Mouse (Mus musculus) neural tube, embryonic 13.5 days (tissue): ENCODE measurements at regions not wholly inside any gene's neighbourhood (a gene's known extent, or its start where the extent isn't known, plus 50 kb on each side); places are given as distances from the start of the nearest gene placed in this dataset.

Experiments used
- ATAC-seq: fragments of 200-750 bp; cut with Nextera tagmentation; 2 replicates; pipeline ENCODE4 v1.8.0; 2017; ENCODE audit warnings: low read depth, mild to moderate bottlenecking, moderate TSS enrichment, moderate library complexity
- H3K27ac ChIP-seq: fragments of 300-500 bp; sonication (generic); replicated peaks from 2 replicates; pipeline ENCODE4 v1.5.1; 2015; ENCODE audit warnings: moderate library complexity, mild to moderate bottlenecking, inconsistent platforms
- H3K27me3 ChIP-seq: fragments of 300-500 bp; sonication (generic); 2 replicates; pipeline ENCODE4 v1.6.1; 2015; ENCODE audit warnings: mild to moderate bottlenecking, inconsistent platforms
- H3K36me3 ChIP-seq: fragments of 300-500 bp; sonication (generic); 2 replicates; pipeline ENCODE4 v1.6.1; 2015; ENCODE audit warnings: mild to moderate bottlenecking, inconsistent platforms
- H3K4me1 ChIP-seq: fragments of 300-500 bp; sonication (generic); replicated peaks from 2 replicates; pipeline ENCODE4 v1.6.1; 2015; ENCODE audit warnings: inconsistent platforms
- H3K4me2 ChIP-seq: fragments of 300-500 bp; sonication (generic); 2 replicates; pipeline ENCODE4 v1.6.1; 2015; ENCODE audit warnings: inconsistent platforms, mild to moderate bottlenecking, moderate library complexity
- H3K4me3 ChIP-seq: fragments of 300-500 bp; sonication (generic); 2 replicates; pipeline ENCODE4 v1.5.1; 2015; ENCODE audit warnings: mild to moderate bottlenecking, inconsistent platforms
- H3K9ac ChIP-seq: fragments of 300-500 bp; sonication (generic); 2 replicates; pipeline ENCODE4 v1.6.1; 2015; ENCODE audit warnings: moderate library complexity, mild to moderate bottlenecking, inconsistent platforms
- H3K9me3 ChIP-seq: fragments of 300-500 bp; sonication (generic); 2 replicates; pipeline ENCODE4 v1.6.1; 2016; ENCODE audit warnings: inconsistent platforms
- WGBS: fragments of 180-500 bp; shearing (Covaris S2); methylation state at CpG from one replicate; pipeline ENCODE4 v1.1.7; 2015; 5-methylcytosine and 5-hydroxymethylcytosine counted together

GRCm38 (mm10) chr7:71023946-71024610, 327.2 kb downstream of the Gm10295 start:
- ATAC-seq: peak; percentile 75
- peaks cover 13% of the 10 kb centered on the region for H3K9me3 ChIP-seq
- no peaks in the 10 kb centered on the region for H3K27me3 ChIP-seq
- H3K4me1 ChIP-seq: peaks cover 24% of the 10 kb centered on the region
- H3K27ac ChIP-seq: peak overlapping the region; percentile 78
- 10% methylated on average over 9 of the region's 9 CpGs for WGBS
- H3K4me3 ChIP-seq: peak overlapping the region; percentile 36
- H3K4me2 ChIP-seq: peak overlapping the region; percentile 69
- H3K36me3 ChIP-seq: 0 out of 2 replicates have a peak, but pooled peaks cover 3% of the 10 kb centered on the region
- H3K9ac ChIP-seq: peak overlapping the region; percentile 70

DNA sequence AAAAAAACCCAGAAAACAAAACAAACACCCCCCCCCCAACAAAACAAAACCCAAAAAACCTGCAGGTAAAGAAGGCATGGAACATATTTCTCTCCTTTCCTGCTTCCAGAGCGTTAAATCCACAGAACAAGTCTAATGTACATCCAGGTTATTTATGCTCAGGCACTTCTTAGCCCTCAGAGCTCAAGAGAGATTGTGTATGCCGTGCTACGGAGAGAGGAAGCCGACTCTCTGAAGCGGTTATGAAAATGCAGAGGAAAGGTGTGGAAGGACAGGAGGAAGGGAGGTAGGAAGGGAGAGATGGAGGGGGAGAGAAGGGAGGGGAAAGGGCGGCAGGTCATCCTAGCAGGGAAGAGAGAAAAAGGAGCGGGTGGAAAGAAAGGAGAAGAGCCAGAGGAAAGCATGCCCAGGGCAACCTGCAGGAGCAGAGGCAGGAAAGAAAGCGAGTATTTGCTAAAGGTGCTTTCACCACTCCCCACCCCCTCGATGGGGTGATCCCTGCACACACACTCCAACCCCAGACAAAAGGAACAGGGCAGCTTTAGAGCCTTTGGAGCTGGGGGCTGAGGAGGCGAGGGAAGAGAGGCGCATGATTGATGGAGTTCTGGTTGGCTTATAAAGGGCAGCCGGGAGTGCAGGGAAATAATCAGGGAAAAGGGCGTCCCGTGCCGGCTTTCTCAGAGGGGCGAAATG, 327.9 kb downstream of the Gm10295 start:
- Histone ChIP-seq H3K9me3 (peaks cover 13% of the 10 kb centered on the region), H3K4me3 (peak overlapping the region; percentile 36), H3K4me2 (peak overlapping the region; percentile 69), H3K27ac (peak overlapping the region; percentile 78), H3K4me1 (peaks cover 24% of the 10 kb centered on the region), H3K27me3 (no peaks in the 10 kb centered on the region), H3K9ac (peak overlapping the region; percentile 70), H3K36me3 (0 out of 2 replicates have a peak, but pooled peaks cover 3% of the 10 kb centered on the region)
- 4% methylated on average over 16 of the region's 16 CpGs for WGBS
- ATAC-seq: peak; percentile 87
